Mouse (Mus musculus): Measurements from ENCODE around the gene Sema3f. TPM values are rescaled to one million over a fixed set of nuclear protein-coding genes. Genes with fewer than 3 reads are reported as not detected.

Gene Sema3f
- polyA plus RNA-seq, 2 experiments = 0.69 to 3.5 TPM

GRCm38 (mm10) chr9:107735356-107736184 lies 25.3 kb upstream of the Sema3f start:
- ATAC-seq (ENCODE audit: insufficient read depth) (no peak), DNase-seq (ENCODE audit: low read depth in 3 of 3, low spot score in 3 of 3) (no peak)
- Histone ChIP-seq H3K9ac (replicated peaks) (no peak overlapping the region), H3K4me3 (ENCODE audit: insufficient read depth in 1 of 2, low read depth in 2 of 2, low read length in 2 of 2) (no peak overlapping the region), H3K4me2 (ENCODE audit: low read depth) (no peak overlapping the region), H3K36me3 (replicated peaks; ENCODE audit: control insufficient read depth, insufficient read depth, low read depth) (peaks cover 24% of the 10 kb centered on the region), H3K4me1 (replicated peaks; ENCODE audit: control insufficient read depth in 2 of 2, insufficient read depth in 2 of 2, low read length in 1 of 2) (peaks cover 0 to 19% of the 10 kb centered on the region in 2 experiments; a peak in 2 of 4 replicates), H3K27ac (no peak overlapping the region), H3K27me3 (ENCODE audit: control insufficient read depth, insufficient read depth, low read length) (peaks cover 23% of the 10 kb centered on the region), H3K9me3 (ENCODE audit: control insufficient read depth, low read length) (no peaks in the 10 kb centered on the region)
- 8% methylated on average over 17 of the region's 17 CpGs for whole genome bisulfite sequencing (ENCODE audit: insufficient replicate concordance)
- TF ChIP-seq EP300 (IDR thresholded peaks at IDR 0.05; ENCODE audit: low read depth) (no peak), CTCF (IDR thresholded peaks at IDR 0.05; ENCODE audit: low read depth) (no peak)

GRCm38 (mm10) chr9:107734567-107734971 lies 24.3 kb upstream of the Sema3f start:
- no peak for DNase-seq (ENCODE audit: low read depth in 3 of 3, low spot score in 3 of 3)
- no peak overlapping the region for H3K9ac ChIP-seq (replicated peaks)

GRCm38 (mm10) chr9:107729709-107730108 lies 19.4 kb upstream of the Sema3f start:
- Histone ChIP-seq H3K36me3 (replicated peaks; ENCODE audit: control insufficient read depth, insufficient read depth, low read depth) (no peaks in the 10 kb centered on the region), H3K4me2 (ENCODE audit: low read depth) (no peak overlapping the region), H3K9me3 (ENCODE audit: control insufficient read depth, low read length) (no peaks in the 10 kb centered on the region), H3K27me3 (ENCODE audit: control insufficient read depth, insufficient read depth, low read length) (peaks cover 2% of the 10 kb centered on the region; the same call in 1 of the 2 replicates), H3K9ac (replicated peaks) (no peak overlapping the region), H3K4me3 (ENCODE audit: insufficient read depth in 1 of 2, low read depth in 2 of 2, low read length in 2 of 2) (no peak overlapping the region), H3K4me1 (replicated peaks; ENCODE audit: control insufficient read depth in 2 of 2, insufficient read depth in 2 of 2, low read length in 1 of 2) (peaks cover 0 to 4% of the 10 kb centered on the region in 2 experiments; a peak in 2 of 4 replicates), H3K27ac (no peak overlapping the region)
- no peak for TF ChIP-seq CTCF (IDR thresholded peaks at IDR 0.05; ENCODE audit: low read depth)
- no peak for TF ChIP-seq EP300 (IDR thresholded peaks at IDR 0.05; ENCODE audit: low read depth)
- 50% methylated on average over 3 of the region's 3 CpGs for WGBS (ENCODE audit: insufficient replicate concordance)
- no peak for ATAC-seq (ENCODE audit: insufficient read depth)
- no peak for DNase-seq (ENCODE audit: low read depth in 3 of 3, low spot score in 3 of 3)

More at GRCm38 (mm10) chr9:107734567-107734971, 24.3 kb upstream of the Sema3f start:
- Histone ChIP-seq H3K36me3 (replicated peaks; ENCODE audit: control insufficient read depth, insufficient read depth, low read depth) (peaks cover 14% of the 10 kb centered on the region), H3K27me3 (ENCODE audit: control insufficient read depth, insufficient read depth, low read length) (peaks cover 23% of the 10 kb centered on the region), H3K4me3 (ENCODE audit: insufficient read depth in 1 of 2, low read depth in 2 of 2, low read length in 2 of 2) (no peak overlapping the region), H3K4me2 (ENCODE audit: low read depth) (no peak overlapping the region), H3K27ac (no peak overlapping the region), H3K4me1 (replicated peaks; ENCODE audit: control insufficient read depth in 2 of 2, insufficient read depth in 2 of 2, low read length in 1 of 2) (peaks cover 0 to 19% of the 10 kb centered on the region in 2 experiments; a peak in 2 of 4 replicates), H3K9me3 (ENCODE audit: control insufficient read depth, low read length) (no peaks in the 10 kb centered on the region)
- 31% methylated on average over 7 of the region's 7 CpGs for WGBS (ENCODE audit: insufficient replicate concordance)
- TF ChIP-seq CTCF (IDR thresholded peaks at IDR 0.05; ENCODE audit: low read depth) (no peak), EP300 (IDR thresholded peaks at IDR 0.05; ENCODE audit: low read depth) (no peak)
- no peak for ATAC-seq (ENCODE audit: insufficient read depth)

- no peak overlapping the region for H3K9ac ChIP-seq (replicated peaks)
- H3K4me3 ChIP-seq (ENCODE audit: insufficient read depth in 1 of 2, low read depth in 2 of 2, low read length in 2 of 2) = no peak overlapping the region
- no peak for TF ChIP-seq EP300 (IDR thresholded peaks at IDR 0.05; ENCODE audit: low read depth)
- TF ChIP-seq CTCF (IDR thresholded peaks at IDR 0.05; ENCODE audit: low read depth) = no peak
- H3K27ac ChIP-seq = no peak overlapping the region
- 28% methylated on average over 6 of the region's 6 CpGs for WGBS (ENCODE audit: insufficient replicate concordance)
- H3K4me1 ChIP-seq (replicated peaks; ENCODE audit: control insufficient read depth in 2 of 2, insufficient read depth in 2 of 2, low read length in 1 of 2) = peaks cover 0 to 9% of the 10 kb centered on the region in 2 experiments; a peak in 2 of 4 replicates
- H3K27me3 ChIP-seq (ENCODE audit: control insufficient read depth, insufficient read depth, low read length) = no peaks in the 10 kb centered on the region
- no peak overlapping the region for H3K4me2 ChIP-seq (ENCODE audit: low read depth)
- no peak for ATAC-seq (ENCODE audit: insufficient read depth)
- H3K36me3 ChIP-seq (replicated peaks; ENCODE audit: control insufficient read depth, insufficient read depth, low read depth) = no peaks in the 10 kb centered on the region
- no peak for DNase-seq (ENCODE audit: low read depth in 3 of 3, low spot score in 3 of 3)
- H3K9me3 ChIP-seq (ENCODE audit: control insufficient read depth, low read length) = no peaks in the 10 kb centered on the region
Measured at GRCm38 (mm10) chr9:107728919-107729670, 18.8 kb upstream of the Sema3f start.

GRCm38 (mm10) chr9:107727041-107727440 lies 16.8 kb upstream of the Sema3f start:
- no peak overlapping the region for H3K4me3 ChIP-seq (ENCODE audit: insufficient read depth in 1 of 2, low read depth in 2 of 2, low read length in 2 of 2)
- peaks cover 0 to 17% of the 10 kb centered on the region in 2 experiments; a peak in 2 of 4 replicates for H3K4me1 ChIP-seq (replicated peaks; ENCODE audit: control insufficient read depth in 2 of 2, insufficient read depth in 2 of 2, low read length in 1 of 2)
- no peaks in the 10 kb centered on the region for H3K27me3 ChIP-seq (ENCODE audit: control insufficient read depth, insufficient read depth, low read length)
- no peak overlapping the region for H3K27ac ChIP-seq
- ATAC-seq (ENCODE audit: insufficient read depth) (no peak), DNase-seq (ENCODE audit: low read depth in 3 of 3, low spot score in 3 of 3) (no peak)
- no peaks in the 10 kb centered on the region for H3K36me3 ChIP-seq (replicated peaks; ENCODE audit: control insufficient read depth, insufficient read depth, low read depth)
- TF ChIP-seq EP300 (IDR thresholded peaks at IDR 0.05; ENCODE audit: low read depth) = no peak
- no peak for TF ChIP-seq CTCF (IDR thresholded peaks at IDR 0.05; ENCODE audit: low read depth)
- H3K9me3 ChIP-seq (ENCODE audit: control insufficient read depth, low read length) = no peaks in the 10 kb centered on the region
- 52% methylated on average over 3 of the region's 3 CpGs for WGBS (ENCODE audit: insufficient replicate concordance)
- H3K9ac ChIP-seq (replicated peaks) = no peak overlapping the region
- no peak overlapping the region for H3K4me2 ChIP-seq (ENCODE audit: low read depth)
